Mouse (Mus musculus): ENCODE measurements at regions not wholly inside any gene's neighbourhood (a gene's known extent, or its start where the extent isn't known, plus 50 kb on each side); places are given as distances from the start of the nearest gene placed in this dataset.

GRCm38 (mm10) chr14:71234900-71235299 lies 635.3 kb upstream of the Fam160b2 start:
- 80% methylated on average over 2 of the region's 2 CpGs for WGBS
- DNase-seq (ENCODE audit: low read depth, low spot score), result no peak

- no peak for DNase-seq (ENCODE audit: low read depth, low spot score)
- WGBS, result 22% methylated on average over 2 of the region's 2 CpGs
Measured at GRCm38 (mm10) chr14:71234276-71234675, 634.6 kb upstream of the Fam160b2 start.

DNA sequence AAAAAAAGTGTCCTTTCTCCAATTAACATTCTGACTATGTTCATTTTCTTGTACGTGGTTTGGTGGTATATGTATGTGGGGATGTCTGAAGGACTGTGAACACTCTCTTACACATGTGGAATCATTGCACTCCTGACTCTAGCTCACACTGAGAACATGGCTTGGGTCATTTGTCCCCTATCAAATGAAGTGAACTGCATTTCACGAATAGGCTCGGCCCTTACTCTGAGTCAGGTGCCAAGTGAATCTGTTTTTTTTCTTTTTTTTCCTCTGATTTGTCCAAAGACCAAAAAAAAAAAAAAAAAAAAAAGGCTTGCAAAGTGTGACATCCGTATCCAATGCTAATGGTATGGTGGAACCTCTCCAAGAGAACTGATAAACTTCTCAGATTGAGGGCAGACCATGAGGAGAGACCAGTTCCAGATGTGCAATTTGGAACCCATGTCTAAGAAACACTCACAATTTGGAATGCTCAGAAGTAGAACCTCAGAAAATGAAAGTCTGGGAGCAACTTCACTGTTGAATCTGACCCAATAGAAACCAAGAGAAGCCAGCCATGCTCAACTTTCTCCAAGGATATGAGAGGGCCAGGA lies 631.7 kb upstream of the Fam160b2 start:
- DNase-seq (ENCODE audit: low read depth, low spot score), result no peak
- 76% methylated on average over 4 of the region's 4 CpGs for WGBS

DNA sequence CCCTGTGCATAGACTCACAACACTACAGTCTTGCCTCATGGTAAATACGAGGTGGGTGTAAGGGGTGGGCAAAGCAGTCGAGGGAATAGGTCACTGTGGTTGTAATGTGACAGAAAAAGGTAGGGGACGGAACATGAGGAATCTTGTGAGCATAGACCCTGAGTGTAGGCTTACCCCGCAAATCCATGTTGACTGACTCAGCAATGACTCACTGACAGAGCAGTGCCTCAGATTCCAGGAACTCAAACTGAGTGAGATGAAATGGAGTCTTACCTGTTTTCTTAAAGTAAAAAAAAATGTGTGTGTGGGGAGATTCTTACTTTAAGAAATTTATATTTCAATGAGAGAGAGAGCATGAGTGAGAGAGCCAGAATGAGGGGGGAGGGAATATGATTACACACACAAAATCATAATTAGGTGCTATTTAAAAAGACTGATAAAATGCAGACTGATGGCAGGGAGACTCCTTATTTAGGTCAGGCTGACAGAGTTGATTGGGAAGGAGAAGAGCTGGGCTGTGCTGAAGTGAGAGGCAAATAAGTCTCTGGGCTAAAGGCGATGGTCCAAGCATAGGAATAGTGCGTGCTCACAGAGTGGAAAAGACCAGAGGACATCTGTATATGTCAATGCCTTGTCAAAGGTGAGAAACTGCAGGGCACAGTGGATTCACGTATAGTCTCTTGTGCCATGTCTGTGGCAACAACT lies 631.0 kb upstream of the Fam160b2 start:
- DNase-seq (ENCODE audit: low read depth, low spot score), result no peak
- 82% methylated on average over 7 of the region's 7 CpGs for WGBS

DNA sequence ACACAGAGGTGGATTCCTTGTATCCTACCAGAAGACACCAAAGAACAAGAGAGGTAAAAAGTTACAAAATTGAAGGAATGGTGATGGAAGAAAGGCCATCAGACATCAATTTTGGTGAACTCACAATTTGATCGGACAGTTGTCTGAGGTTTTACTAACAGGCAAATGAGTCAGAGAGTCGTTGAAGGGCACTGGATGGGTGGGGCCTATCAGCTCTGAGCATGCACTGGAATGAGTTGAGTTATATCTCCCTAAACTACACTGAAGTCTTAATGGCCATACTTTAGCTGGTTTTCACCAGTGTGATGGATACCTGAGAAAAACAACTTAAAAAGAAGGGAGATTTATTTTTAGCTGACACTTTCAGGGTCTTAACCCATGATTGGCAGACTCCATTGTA lies 630.3 kb upstream of the Fam160b2 start:
- 58% methylated on average over 2 of the region's 2 CpGs for WGBS
- DNase-seq (ENCODE audit: low read depth, low spot score), result no peak

DNA sequence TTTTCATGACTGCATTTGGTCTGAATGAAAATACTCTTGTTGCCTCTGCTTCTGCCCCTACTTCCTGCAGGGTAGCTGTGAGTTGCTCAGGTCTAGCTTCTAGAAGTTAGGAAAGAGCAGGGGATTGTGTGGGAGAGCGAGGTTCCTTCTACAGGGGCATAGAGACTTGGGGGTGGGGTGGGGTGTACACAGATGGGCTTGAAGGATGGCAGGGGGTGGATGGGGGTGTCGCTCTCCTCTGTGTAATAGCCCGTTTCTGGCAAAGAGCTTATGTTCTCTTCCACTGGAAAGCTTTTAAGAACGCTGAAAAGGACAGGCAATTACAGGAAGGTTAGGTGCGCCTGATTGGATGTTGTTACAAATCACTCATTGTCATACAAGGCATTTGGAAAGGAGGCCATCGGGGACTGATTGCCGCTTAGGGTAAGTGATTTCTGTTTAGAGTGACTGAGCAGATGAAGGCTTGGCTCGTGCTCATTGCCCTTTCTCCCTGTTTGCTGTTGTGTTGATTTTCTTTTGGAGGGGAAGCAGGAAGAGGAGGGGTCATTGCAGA lies 629.3 kb upstream of the Fam160b2 start:
- no peak for DNase-seq (ENCODE audit: low read depth, low spot score)
- 79% methylated on average over 8 of the region's 8 CpGs for WGBS

DNA sequence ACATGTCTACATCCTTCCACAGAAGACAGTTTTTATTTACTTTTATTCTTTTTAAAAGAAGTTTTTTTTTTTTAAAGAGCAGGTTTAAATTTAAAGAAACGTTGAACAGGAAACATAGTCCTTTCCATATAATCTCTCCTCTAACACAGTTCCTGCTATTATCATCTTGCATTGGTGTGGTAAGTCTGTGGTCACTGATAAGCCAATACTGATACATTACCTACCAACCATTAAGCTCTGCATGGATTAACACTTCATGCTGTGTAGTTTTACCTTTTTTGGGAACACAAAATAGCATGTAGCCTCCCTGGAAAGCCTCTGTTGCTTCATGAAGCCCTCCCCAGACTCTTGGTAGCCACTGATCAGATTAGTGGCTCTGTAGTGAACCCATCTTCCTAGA lies 617.4 kb upstream of the Fam160b2 start:
- no peak for DNase-seq (ENCODE audit: low read depth, low spot score)
- 71% methylated on average over 1 of the region's 1 CpGs for WGBS

GRCm38 (mm10) chr14:71211359-71211978 lies 611.8 kb upstream of the Fam160b2 start:
- 86% methylated on average over 3 of the region's 3 CpGs for WGBS
- no peak for DNase-seq (ENCODE audit: low read depth, low spot score)

GRCm38 (mm10) chr14:71203459-71203858 lies 603.8 kb upstream of the Fam160b2 start:
- 66% methylated on average over 6 of the region's 6 CpGs for WGBS
- no peak for DNase-seq (ENCODE audit: low read depth, low spot score)

DNA sequence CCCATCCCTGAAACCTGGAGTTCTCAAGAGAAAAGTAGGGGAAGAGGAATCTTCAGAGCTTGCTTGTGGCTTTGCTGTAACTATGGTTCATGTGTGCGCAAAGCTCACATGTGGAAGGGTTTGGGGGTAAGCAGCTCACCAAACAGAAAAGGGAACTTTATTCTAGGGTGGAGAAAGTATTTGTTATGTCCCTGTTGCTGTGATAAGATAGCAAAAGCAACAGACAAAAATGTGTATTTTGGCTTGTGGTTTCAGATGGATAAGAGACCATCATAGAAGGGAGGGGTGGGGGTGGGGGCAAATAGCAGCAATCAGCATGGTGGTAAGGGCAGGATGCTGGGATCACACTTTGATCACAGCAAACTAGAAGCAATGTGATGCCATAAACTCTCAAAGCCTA lies 601.3 kb upstream of the Fam160b2 start:
- 96% methylated on average over 1 of the region's 1 CpGs for WGBS
- DNase-seq (ENCODE audit: low read depth, low spot score), result no peak

- WGBS, result 37% methylated on average over 9 of the region's 9 CpGs
- DNase-seq (ENCODE audit: low read depth, low spot score), result peak; percentile 14
Measured at GRCm38 (mm10) chr14:71199178-71199879, 599.7 kb upstream of the Fam160b2 start.

GRCm38 (mm10) chr14:71194219-71194618 lies 594.6 kb upstream of the Fam160b2 start:
- no peak for DNase-seq (ENCODE audit: low read depth, low spot score)
- 91% methylated on average over 2 of the region's 2 CpGs for WGBS

GRCm38 (mm10) chr14:71192486-71192885 lies 592.9 kb upstream of the Fam160b2 start:
- WGBS, result 81% methylated on average over 5 of the region's 5 CpGs
- DNase-seq (ENCODE audit: low read depth, low spot score), result no peak

- WGBS, result 51% methylated on average over 2 of the region's 2 CpGs
- DNase-seq (ENCODE audit: low read depth, low spot score), result no peak
Measured at GRCm38 (mm10) chr14:71189360-71189759, 589.7 kb upstream of the Fam160b2 start.

DNA sequence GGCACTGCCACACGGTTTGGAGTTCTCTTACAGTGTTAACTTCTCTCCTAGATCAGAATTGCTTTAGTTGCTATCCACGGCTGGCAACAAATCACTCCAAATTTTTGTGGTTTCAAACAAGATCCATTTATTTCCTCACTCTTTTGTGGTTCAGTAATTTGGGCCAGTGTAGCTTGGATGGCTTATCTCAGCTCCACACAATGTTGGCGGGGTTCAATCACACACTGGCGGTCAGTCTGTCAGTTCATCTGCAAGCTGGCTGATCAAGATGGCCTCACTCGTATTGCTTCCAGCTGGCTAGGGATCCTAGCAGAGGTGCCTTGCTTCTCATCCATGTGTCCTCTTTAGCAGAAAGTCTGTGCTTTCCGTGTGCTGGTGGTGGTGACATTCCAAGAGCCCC lies 577.7 kb upstream of the Fam160b2 start:
- WGBS, result 68% methylated on average over 6 of the region's 6 CpGs
- no peak for DNase-seq (ENCODE audit: low read depth, low spot score)

DNA sequence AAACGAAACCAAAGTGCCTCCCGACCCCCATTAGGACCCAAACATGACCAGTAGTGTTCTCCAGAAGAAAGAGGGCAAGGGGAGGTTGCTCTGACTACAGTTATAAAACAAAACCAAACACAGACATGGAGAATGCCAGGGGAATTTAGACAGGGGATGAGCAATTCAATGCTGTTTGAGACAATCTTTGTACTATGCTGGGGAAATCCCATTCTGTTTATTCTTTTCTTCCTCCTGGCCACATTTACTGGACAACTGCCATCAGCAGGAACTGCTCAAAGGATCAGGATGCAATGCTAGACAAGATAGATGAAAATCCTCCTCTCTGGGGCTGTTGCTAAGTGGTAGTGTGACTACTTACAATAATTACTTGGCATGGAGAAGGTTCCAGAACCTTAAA lies 574.5 kb upstream of the Fam160b2 start:
- WGBS, result 28% methylated on average over 2 of the region's 2 CpGs

DNA sequence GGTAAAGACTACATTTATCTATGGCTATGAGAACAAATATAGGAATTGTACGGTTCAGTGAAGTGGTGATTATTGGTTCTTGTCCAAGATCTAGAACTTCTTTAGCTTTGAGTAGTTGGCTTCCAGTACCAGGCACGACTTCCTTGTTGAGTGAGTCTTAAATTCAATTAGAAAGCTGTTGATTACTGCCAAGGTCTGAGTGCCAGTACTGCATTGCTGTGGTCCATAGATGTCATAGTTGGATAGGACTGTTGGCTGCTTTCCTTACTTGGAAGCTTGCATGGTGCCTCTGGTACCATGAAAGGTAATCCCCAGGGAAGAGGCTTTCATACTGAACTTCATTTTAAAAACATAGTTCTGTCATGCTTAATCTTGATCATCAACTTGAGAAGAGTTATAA lies 559.9 kb upstream of the Fam160b2 start:
- no peak for DNase-seq (ENCODE audit: low read depth, low spot score)
- whole genome bisulfite sequencing, result 64% methylated on average over 2 of the region's 2 CpGs

More for the DNA sequence above, 574.5 kb upstream of the Fam160b2 start:
- DNase-seq (ENCODE audit: low read depth, low spot score), result no peak

GRCm38 (mm10) chr14:71142465-71142864 lies 542.8 kb upstream of the Fam160b2 start:
- 92% methylated on average over 1 of the region's 1 CpGs for WGBS
- no peak for DNase-seq (ENCODE audit: low read depth, low spot score)

GRCm38 (mm10) chr14:71129771-71130211 lies 530.2 kb upstream of the Fam160b2 start:
- 61% methylated on average over 4 of the region's 4 CpGs for WGBS
- no peak for DNase-seq (ENCODE audit: low read depth, low spot score)

DNA sequence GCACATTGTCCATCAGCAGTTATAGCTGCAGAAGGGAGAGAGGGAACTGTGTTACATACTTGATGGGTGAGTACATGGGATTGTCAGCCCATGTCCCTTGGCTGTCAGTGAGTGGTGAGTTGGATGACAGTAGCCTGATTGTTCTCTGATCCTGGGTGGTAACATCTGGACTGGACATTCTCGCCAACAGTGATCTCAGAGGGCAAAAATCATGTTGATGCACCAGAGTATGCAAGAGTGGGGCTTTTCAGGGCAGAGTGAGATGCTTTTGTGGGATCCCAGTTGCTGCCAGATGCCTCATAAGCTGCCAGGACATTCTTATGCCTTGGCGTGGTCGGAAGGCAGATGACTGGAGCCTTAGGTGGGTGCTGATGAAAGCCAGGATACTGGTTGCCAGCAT lies 528.9 kb upstream of the Fam160b2 start:
- no peak for DNase-seq (ENCODE audit: low read depth, low spot score)
- WGBS, result 70% methylated on average over 3 of the region's 3 CpGs
